ENCODE assay signal across 9 mouse cellular contexts in genomic region chr12:4022845-4023244, GRCm38 (mm10). TPM values are rescaled to one million over a fixed set of nuclear protein-coding genes. Genes with fewer than 3 reads are reported as not detected.
DNase-seq lines count a peak whose midpoint lies in the region; ATAC-seq and TF ChIP-seq lines count a peak whose summit lies in the region.
"Had no signal": no experiment of that assay in that cellular context is flagged by ENCODE, and none has a peak within 500 bp of the region (broad histone marks: within the 10 kb centered on the region; RNA-seq: fewer than 3 reads in every experiment).

No protein-coding gene starts in this region.

- intact Hi-C loops in gastrocnemius, postnatal 14 days (cut with DNase I; ENCODE audit: low total_unique reads) = no loop called here

- TF ChIP-seq CTCF in bone marrow macrophage, adult 2 months (IDR thresholded peaks at IDR 0.05; ENCODE audit: low read depth, low read length) = no peak

- 0 out of 2 replicates have a peak overlapping the region, but pooled peaks have one; percentile 23 for H3K27ac ChIP-seq in bone marrow macrophage, adult 2 months (ENCODE audit: insufficient read depth, low read depth, low read length)
- H3K27ac ChIP-seq: liver, embryonic 14.5 days had no signal

- TF ChIP-seq POLR2A in bone marrow macrophage, adult 2 months (IDR thresholded peaks at IDR 0.05; ENCODE audit: borderline replicate concordance, low read depth, low read length) = no peak

- 0 out of 2 replicates have a peak overlapping the region, but pooled peaks have one; percentile 22 for H3K4me3 ChIP-seq in bone marrow macrophage, adult 2 months (ENCODE audit: insufficient read depth, low read length)

- DNase-seq in layer of hippocampus, adult 11-12 months (ENCODE audit: low spot score) = peak; percentile 74
- no peak for DNase-seq in layer of hippocampus, postnatal 10 days (ENCODE audit: low spot score in 2 of 2)
- peak; percentile 45 for DNase-seq in gastrocnemius, postnatal 14 days
- DNase-seq in kidney, adult 9 months = peak; percentile 60
- no peak for DNase-seq in ovary, postnatal 36 days (ENCODE audit: low spot score)
- no peak for DNase-seq in natural killer cell, adult 2 months (ENCODE audit: low spot score in 2 of 2)

- H3K4me1 ChIP-seq in bone marrow macrophage, adult 2 months (ENCODE audit: control insufficient read depth, insufficient read depth, low read length) = peaks cover 27% of the 10 kb centered on the region

- ATAC-seq in erythroblast, adult 5-6 weeks (replicated peaks; ENCODE audit: low FRiP score, poor library complexity, severe bottlenecking) = no peak

RNA-seq across cellular contexts. Expression of gene Efr3b, which starts 15.9 kb away (rescaled TPM):
- 10 to 100 TPM; 95.3 to 97.8 TPM for total RNA-seq in layer of hippocampus, postnatal 10 days (2021)
- 3.2 and 4.6 TPM in 2 replicates for polyA plus RNA-seq in bone marrow macrophage, adult 2 months (2012; ENCODE audit: insufficient read depth, insufficient read length, missing spikeins)
- total RNA-seq in gastrocnemius, postnatal 14 days (2021) = 1 to 10 TPM; 3.1 to 4.4 TPM
- total RNA-seq in erythroblast, adult 5-6 weeks (2015; ENCODE audit: low replicate concordance) = not detected in 2 replicates
- total RNA-seq in erythroblast, adult 5-6 weeks (2017; ENCODE audit: low replicate concordance) = 9.2 TPM in 1 of 2 replicates, not detected in the other

RNA-seq across cellular contexts. Expression of gene Dnajc27, which starts 59.5 kb away (rescaled TPM):
- 10 to 100 TPM; 53.9 to 57.8 TPM for total RNA-seq in layer of hippocampus, postnatal 10 days (2021)
- 3.2 and 3.4 TPM in 2 replicates for polyA plus RNA-seq in bone marrow macrophage, adult 2 months (2012; ENCODE audit: insufficient read depth, insufficient read length, missing spikeins)
- total RNA-seq in gastrocnemius, postnatal 14 days (2021) = 10 to 100 TPM; 13.3 to 14.5 TPM
- 0.63 and 0.96 TPM in 2 replicates for total RNA-seq in erythroblast, adult 5-6 weeks (2015; ENCODE audit: low replicate concordance)
- 0.26 and 4.2 TPM in 2 replicates for total RNA-seq in erythroblast, adult 5-6 weeks (2017; ENCODE audit: low replicate concordance)

Comparison
In these comparisons a context has a peak if more than half of its experiments do, and no peak if none do; other contexts are left out.
1. DNase-seq: peak in layer of hippocampus, adult 11-12 months (single experiment), gastrocnemius, postnatal 14 days (single experiment) and kidney, adult 9 months (single experiment); none in layer of hippocampus, postnatal 10 days (0 of 2), ovary, postnatal 36 days (single experiment) and natural killer cell, adult 2 months (0 of 2).
2. RNA of gene Efr3b, which starts 15.9 kb away (total RNA-seq): 95.3 to 97.8 TPM in layer of hippocampus, postnatal 10 days; 3.1 to 4.4 TPM in gastrocnemius, postnatal 14 days and 9.2 TPM in erythroblast, adult 5-6 weeks; every median in the first group is over 4 times any median in the second.